ENCODE assay signal across 11 mouse cellular contexts in the genomic region with DNA sequence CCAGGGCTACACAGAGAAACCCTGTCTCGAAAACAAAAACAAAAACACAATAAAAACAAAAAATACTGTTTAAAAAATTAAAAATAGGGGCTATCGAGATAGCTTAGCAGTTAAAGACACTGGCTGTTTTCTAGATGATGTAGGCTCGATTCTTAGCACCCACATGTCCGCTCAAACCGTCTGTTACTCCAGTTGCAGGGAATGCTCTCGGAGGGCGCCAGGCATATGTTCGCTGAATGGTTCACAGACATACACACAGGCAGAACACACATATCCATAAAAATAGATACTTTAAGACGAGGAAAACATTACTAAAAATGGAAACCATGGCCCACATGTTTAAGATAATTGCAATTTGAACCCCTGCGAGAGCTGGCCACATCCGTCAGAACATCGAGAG.
DNase-seq lines count a peak whose midpoint lies in the region.
"Had no signal": no experiment of that assay in that cellular context is flagged by ENCODE, and none has a peak within 500 bp of the region (broad histone marks: within the 10 kb centered on the region; RNA-seq: fewer than 3 reads in every experiment).

No protein-coding gene starts in this region.

- DNase-seq in layer of hippocampus, adult 9-11 months = peak; percentile 53
- DNase-seq in layer of hippocampus, adult 8-10 months (ENCODE audit: low spot score in 2 of 2) = no peak
- DNase-seq: adrenal gland, adult 2 months; adrenal gland, adult 8-10 months; adrenal gland, postnatal 10 days; adrenal gland, postnatal 25 days; adrenal gland, postnatal 36 days; cerebellum, adult 11 months; cerebellum, adult 11-12 months; cerebellum, adult 18-20 months; cerebellum, adult 2 months had no signal
